Mouse (Mus musculus) lung, embryonic 15.5 days (tissue): ENCODE data around the gene Dnajc28. TPM values are rescaled to one million over a fixed set of nuclear protein-coding genes. Genes with fewer than 3 reads are reported as not detected.

Source experiments
- ATAC-seq: fragments of 200-750 bp; cut with Nextera tagmentation; 2 replicates; pipeline ENCODE4 v1.8.0; 2017; ENCODE audit warnings: moderate number of reproducible peaks, borderline replicate concordance; ENCODE audit not compliant: low FRiP score, low TSS enrichment; ENCODE audit errors: extremely low read depth
- H3K27ac ChIP-seq: fragments of 300-500 bp; sonication (generic); 2 replicates; pipeline ENCODE4 v1.5.1; 2015; ENCODE audit warnings: moderate library complexity, mild to moderate bottlenecking, inconsistent platforms
- H3K27me3 ChIP-seq: fragments of 300-500 bp; sonication (generic); 2 replicates; pipeline ENCODE4 v1.6.1; 2015; ENCODE audit warnings: inconsistent platforms
- H3K36me3 ChIP-seq: fragments of 300-500 bp; sonication (generic); 2 replicates; pipeline ENCODE4 v1.6.1; 2015; ENCODE audit warnings: inconsistent platforms
- H3K4me1 ChIP-seq: fragments of 300-500 bp; sonication (generic); 2 replicates; pipeline ENCODE4 v1.6.1; 2015; ENCODE audit warnings: inconsistent platforms
- H3K4me2 ChIP-seq: fragments of 300-500 bp; sonication (generic); 2 replicates; pipeline ENCODE4 v1.6.1; 2015; ENCODE audit warnings: inconsistent platforms, mild to moderate bottlenecking, moderate library complexity
- H3K4me3 ChIP-seq: fragments of 300-500 bp; sonication (generic); 2 replicates; pipeline ENCODE4 v1.5.1; 2015; ENCODE audit warnings: mild to moderate bottlenecking, inconsistent platforms
- H3K9ac ChIP-seq: fragments of 300-500 bp; sonication (generic); 2 replicates; pipeline ENCODE4 v1.6.1; 2015; ENCODE audit warnings: inconsistent platforms
- H3K9me3 ChIP-seq: fragments of 300-500 bp; sonication (generic); 2 replicates; pipeline ENCODE4 v1.6.1; 2016; ENCODE audit warnings: inconsistent platforms
- WGBS: fragments of 180-500 bp; shearing (Covaris S2); methylation state at CpG from one replicate; pipeline ENCODE4 v1.1.7; 2015; 5-methylcytosine and 5-hydroxymethylcytosine counted together
- polyA plus RNA-seq: library from polyadenylated mRNA; unstranded; fragments of >200 nt; fragmentation: Nextera tagmentation; extraction: Ambion mirVana; gene quantifications from 2 replicates; pipeline ENCODE4 v1.2.1, GENCODE M21; 2015

Dnajc28 gene
- polyA plus RNA-seq, 1 experiment from 2014 or later, result 3.3 TPM

GRCm38 (mm10) chr16:91630584-91630983, 11.8 kb upstream of the Dnajc28 start:
- WGBS, result 81% methylated on average over 1 of the region's 1 CpGs
- peaks cover 66% of the 10 kb centered on the region for H3K36me3 ChIP-seq

GRCm38 (mm10) chr16:91629749-91630148, 10.9 kb upstream of the Dnajc28 start:
- ATAC-seq, result no peak
- 91% methylated on average over 4 of the region's 4 CpGs for WGBS
- H3K36me3 ChIP-seq, result peaks cover 66% of the 10 kb centered on the region

More at GRCm38 (mm10) chr16:91630584-91630983, 11.8 kb upstream of the Dnajc28 start:
- Histone ChIP-seq H3K27ac (no peak overlapping the region), H3K27me3 (no peaks in the 10 kb centered on the region), H3K4me1 (0 out of 2 replicates have a peak, but pooled peaks cover 3% of the 10 kb centered on the region), H3K9me3 (no peaks in the 10 kb centered on the region), H3K4me3 (no peak overlapping the region), H3K9ac (no peak overlapping the region), H3K4me2 (no peak overlapping the region)
- ATAC-seq, result no peak

GRCm38 (mm10) chr16:91628673-91629072, 9.8 kb upstream of the Dnajc28 start:
- Histone ChIP-seq H3K27ac (no peak overlapping the region), H3K27me3 (no peaks in the 10 kb centered on the region), H3K4me3 (no peak overlapping the region), H3K4me2 (no peak overlapping the region), H3K9me3 (no peaks in the 10 kb centered on the region), H3K4me1 (0 out of 2 replicates have a peak, but pooled peaks cover 3% of the 10 kb centered on the region), H3K9ac (no peak overlapping the region), H3K36me3 (peaks cover 70% of the 10 kb centered on the region)
- WGBS, result 83% methylated on average over 3 of the region's 3 CpGs
- no peak for ATAC-seq

More at GRCm38 (mm10) chr16:91629749-91630148, 10.9 kb upstream of the Dnajc28 start:
- no peak overlapping the region for H3K9ac ChIP-seq
- no peak overlapping the region for H3K27ac ChIP-seq
- H3K9me3 ChIP-seq, result no peaks in the 10 kb centered on the region
- H3K4me1 ChIP-seq, result 0 out of 2 replicates have a peak, but pooled peaks cover 3% of the 10 kb centered on the region
- no peaks in the 10 kb centered on the region for H3K27me3 ChIP-seq
- H3K4me2 ChIP-seq, result no peak overlapping the region
- H3K4me3 ChIP-seq, result no peak overlapping the region

GRCm38 (mm10) chr16:91627831-91628230, 9.0 kb upstream of the Dnajc28 start:
- no peak overlapping the region for H3K27ac ChIP-seq
- no peaks in the 10 kb centered on the region for H3K27me3 ChIP-seq
- 0 out of 2 replicates have a peak, but pooled peaks cover under 1% of the 10 kb centered on the region for H3K4me1 ChIP-seq
- H3K9me3 ChIP-seq, result no peaks in the 10 kb centered on the region
- WGBS, result 85% methylated on average over 7 of the region's 7 CpGs
- peaks cover 76% of the 10 kb centered on the region for H3K36me3 ChIP-seq
- ATAC-seq, result no peak
- H3K9ac ChIP-seq, result no peak overlapping the region
- no peak overlapping the region for H3K4me3 ChIP-seq
- no peak overlapping the region for H3K4me2 ChIP-seq

GRCm38 (mm10) chr16:91623074-91623473, 4.2 kb upstream of the Dnajc28 start:
- peaks cover 70% of the 10 kb centered on the region for H3K36me3 ChIP-seq
- 0 out of 2 replicates have a peak, but pooled peaks cover 2% of the 10 kb centered on the region for H3K27me3 ChIP-seq
- no peak overlapping the region for H3K9ac ChIP-seq
- H3K27ac ChIP-seq, result no peak overlapping the region
- no peak overlapping the region for H3K4me3 ChIP-seq
- ATAC-seq, result no peak
- no peak overlapping the region for H3K4me2 ChIP-seq
- no peaks in the 10 kb centered on the region for H3K9me3 ChIP-seq
- WGBS, result 95% methylated on average over 9 of the region's 9 CpGs
- H3K4me1 ChIP-seq, result no peaks in the 10 kb centered on the region

GRCm38 (mm10) chr16:91620991-91621390, 2.2 kb upstream of the Dnajc28 start:
- Histone ChIP-seq H3K27me3 (0 out of 2 replicates have a peak, but pooled peaks cover 3% of the 10 kb centered on the region), H3K9ac (no peak overlapping the region), H3K4me1 (no peaks in the 10 kb centered on the region), H3K4me3 (no peak overlapping the region), H3K36me3 (peaks cover 54% of the 10 kb centered on the region), H3K4me2 (no peak overlapping the region), H3K27ac (no peak overlapping the region), H3K9me3 (no peaks in the 10 kb centered on the region)
- no peak for ATAC-seq
- 87% methylated on average over 11 of the region's 11 CpGs for WGBS

- Histone ChIP-seq H3K9me3 (no peaks in the 10 kb centered on the region), H3K27ac (no peak overlapping the region), H3K36me3 (peaks cover 48% of the 10 kb centered on the region), H3K4me1 (no peaks in the 10 kb centered on the region), H3K4me2 (no peak overlapping the region), H3K27me3 (0 out of 2 replicates have a peak, but pooled peaks cover 3% of the 10 kb centered on the region), H3K4me3 (no peak overlapping the region), H3K9ac (no peak overlapping the region)
- ATAC-seq, result no peak
- WGBS, result 86% methylated on average over 5 of the region's 5 CpGs
Measured at GRCm38 (mm10) chr16:91620185-91620584, 1.4 kb upstream of the Dnajc28 start.

- WGBS, result 80% methylated on average over 6 of the region's 6 CpGs
- Histone ChIP-seq H3K36me3 (no peaks in the 10 kb centered on the region), H3K4me2 (no peak overlapping the region), H3K4me1 (peaks cover 5% of the 10 kb centered on the region; the same call in 1 of the 2 replicates), H3K4me3 (no peak overlapping the region), H3K9ac (no peak overlapping the region), H3K27me3 (0 out of 2 replicates have a peak, but pooled peaks cover 3% of the 10 kb centered on the region), H3K9me3 (no peaks in the 10 kb centered on the region), H3K27ac (no peak overlapping the region)
- no peak for ATAC-seq
Measured at GRCm38 (mm10) chr16:91614552-91614951, 4.3 kb downstream of the Dnajc28 start.

- Histone ChIP-seq H3K4me2 (no peak overlapping the region), H3K9ac (no peak overlapping the region), H3K4me3 (no peak overlapping the region), H3K27me3 (no peaks in the 10 kb centered on the region), H3K4me1 (peaks cover 5% of the 10 kb centered on the region; the same call in 1 of the 2 replicates), H3K36me3 (no peaks in the 10 kb centered on the region), H3K27ac (no peak overlapping the region), H3K9me3 (no peaks in the 10 kb centered on the region)
- 64% methylated on average over 5 of the region's 5 CpGs for WGBS
- ATAC-seq, result no peak
Measured at GRCm38 (mm10) chr16:91612525-91612924, 6.3 kb downstream of the Dnajc28 start.

- no peak overlapping the region for H3K27ac ChIP-seq
- H3K4me1 ChIP-seq, result peaks cover 5% of the 10 kb centered on the region; the same call in 1 of the 2 replicates
- H3K27me3 ChIP-seq, result no peaks in the 10 kb centered on the region
- no peak overlapping the region for H3K4me2 ChIP-seq
- no peak overlapping the region for H3K4me3 ChIP-seq
- no peak overlapping the region for H3K9ac ChIP-seq
- no peaks in the 10 kb centered on the region for H3K9me3 ChIP-seq
- ATAC-seq, result no peak
- no peaks in the 10 kb centered on the region for H3K36me3 ChIP-seq
- WGBS, result 64% methylated on average over 11 of the region's 11 CpGs
Measured at GRCm38 (mm10) chr16:91611248-91611647, 7.6 kb downstream of the Dnajc28 start.

- no peak overlapping the region for H3K4me3 ChIP-seq
- 53% methylated on average over 9 of the region's 9 CpGs for WGBS
- H3K4me2 ChIP-seq, result no peak overlapping the region
- peaks cover 5% of the 10 kb centered on the region; the same call in 1 of the 2 replicates for H3K4me1 ChIP-seq
- ATAC-seq, result no peak
- H3K9ac ChIP-seq, result no peak overlapping the region
- no peaks in the 10 kb centered on the region for H3K27me3 ChIP-seq
- no peak overlapping the region for H3K27ac ChIP-seq
- no peaks in the 10 kb centered on the region for H3K36me3 ChIP-seq
- H3K9me3 ChIP-seq, result no peaks in the 10 kb centered on the region
Measured at GRCm38 (mm10) chr16:91609501-91610245, 9.2 kb downstream of the Dnajc28 start.

GRCm38 (mm10) chr16:91606958-91607357, 11.9 kb downstream of the Dnajc28 start:
- Histone ChIP-seq H3K9ac (no peak overlapping the region), H3K4me3 (no peak overlapping the region), H3K9me3 (no peaks in the 10 kb centered on the region), H3K4me2 (no peak overlapping the region), H3K27me3 (no peaks in the 10 kb centered on the region), H3K4me1 (peaks cover 5% of the 10 kb centered on the region; the same call in 1 of the 2 replicates), H3K36me3 (no peaks in the 10 kb centered on the region), H3K27ac (no peak overlapping the region)
- WGBS, result 77% methylated on average over 8 of the region's 8 CpGs
- no peak for ATAC-seq
